Mouse (Mus musculus): Measurements from ENCODE around the gene Pea15a. TPM values are rescaled to one million over a fixed set of nuclear protein-coding genes. Genes with fewer than 3 reads are reported as not detected.
A peak's percentile ranks its signal among the peaks of the same experiment; 100 is the strongest.

The Pea15a gene
- polyA plus RNA-seq, 1 experiment from 2014 or later, result 489 TPM

- ATAC-seq (ENCODE audit: low FRiP score, low read depth), result no peak
- H3K4me2 ChIP-seq, result no peak overlapping the region
- peaks cover 4% of the 10 kb centered on the region; the same call in 1 of the 2 replicates for H3K4me1 ChIP-seq (replicated peaks)
- no peaks in the 10 kb centered on the region for H3K9me3 ChIP-seq
- peaks cover 10% of the 10 kb centered on the region for H3K36me3 ChIP-seq
- no peak overlapping the region for H3K4me3 ChIP-seq
- H3K27ac ChIP-seq (replicated peaks), result no peak overlapping the region
- 89% methylated on average over 1 of the region's 1 CpGs for WGBS
- H3K27me3 ChIP-seq, result no peaks in the 10 kb centered on the region
- no peak overlapping the region for H3K9ac ChIP-seq
Observed at GRCm38 (mm10) chr1:172162009-172162408, 44.6 kb downstream of the Pea15a start.

GRCm38 (mm10) chr1:172160508-172160907, 46.1 kb downstream of the Pea15a start:
- ATAC-seq (ENCODE audit: low FRiP score, low read depth), result no peak
- Histone ChIP-seq H3K36me3 (peaks cover 6% of the 10 kb centered on the region), H3K4me1 (replicated peaks) (peaks cover 4% of the 10 kb centered on the region; the same call in 1 of the 2 replicates), H3K9me3 (no peaks in the 10 kb centered on the region), H3K27me3 (no peaks in the 10 kb centered on the region), H3K9ac (no peak overlapping the region), H3K27ac (replicated peaks) (no peak overlapping the region), H3K4me2 (no peak overlapping the region), H3K4me3 (no peak overlapping the region)

DNA sequence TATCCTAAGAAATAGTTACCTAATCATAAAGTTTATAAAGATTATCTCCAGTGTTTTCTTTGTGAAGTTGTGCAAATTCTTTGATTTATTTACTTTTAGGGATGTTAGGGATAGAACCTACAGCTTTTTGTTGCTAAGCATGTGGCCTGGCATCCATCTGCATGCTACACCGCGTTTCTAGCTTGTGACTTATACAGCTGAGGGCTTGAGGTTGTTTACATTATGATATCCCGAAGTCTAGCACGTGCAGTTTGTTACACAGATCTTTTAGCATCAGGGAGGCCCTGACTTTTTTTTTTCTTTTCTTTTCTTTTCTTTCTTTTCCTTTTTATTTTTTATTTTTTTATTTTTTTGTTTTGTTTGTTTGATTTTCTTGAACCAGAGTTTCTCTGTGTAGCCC, 46.6 kb downstream of the Pea15a start:
- Histone ChIP-seq H3K36me3 (peaks cover 6% of the 10 kb centered on the region), H3K9me3 (no peaks in the 10 kb centered on the region), H3K27ac (replicated peaks) (no peak overlapping the region), H3K9ac (no peak overlapping the region), H3K4me1 (replicated peaks) (peaks cover 4% of the 10 kb centered on the region; the same call in 1 of the 2 replicates), H3K4me3 (no peak overlapping the region), H3K4me2 (no peak overlapping the region), H3K27me3 (no peaks in the 10 kb centered on the region)
- no peak for ATAC-seq (ENCODE audit: low FRiP score, low read depth)
- 73% methylated on average over 4 of the region's 4 CpGs for WGBS

- 95% methylated on average over 3 of the region's 3 CpGs for WGBS
Observed at GRCm38 (mm10) chr1:172155518-172155917, 51.1 kb downstream of the Pea15a start.

DNA sequence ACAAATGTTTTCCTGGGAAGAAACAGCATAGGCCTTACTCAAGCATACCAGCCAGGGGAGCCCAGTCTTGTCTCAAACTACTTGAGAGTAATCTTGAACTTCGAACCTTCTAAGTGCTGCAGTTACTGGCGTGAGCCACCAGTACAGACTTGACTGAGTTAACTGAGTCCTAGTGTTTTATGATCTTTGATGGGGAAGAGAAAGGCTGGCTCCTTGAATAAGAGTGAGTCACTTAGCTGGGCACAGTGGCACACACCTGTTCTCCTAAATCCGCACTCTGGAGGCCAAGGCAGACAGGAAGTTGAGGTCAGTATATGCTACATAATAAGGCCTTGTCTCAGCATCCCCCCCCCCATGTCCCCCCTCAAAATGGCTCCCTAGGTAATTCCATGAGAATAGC, 52.1 kb downstream of the Pea15a start:
- peaks cover 8% of the 10 kb centered on the region for H3K4me1 ChIP-seq (replicated peaks)
- 93% methylated on average over 3 of the region's 3 CpGs for WGBS
- H3K9me3 ChIP-seq, result no peaks in the 10 kb centered on the region
- H3K27me3 ChIP-seq, result no peaks in the 10 kb centered on the region
- H3K4me3 ChIP-seq, result no peak overlapping the region
- ATAC-seq (ENCODE audit: low FRiP score, low read depth), result no peak
- peaks cover 36% of the 10 kb centered on the region for H3K36me3 ChIP-seq
- H3K9ac ChIP-seq, result no peak overlapping the region
- H3K27ac ChIP-seq (replicated peaks), result no peak overlapping the region
- no peak overlapping the region for H3K4me2 ChIP-seq

More at GRCm38 (mm10) chr1:172155518-172155917, 51.1 kb downstream of the Pea15a start:
- Histone ChIP-seq H3K4me1 (replicated peaks) (no peaks in the 10 kb centered on the region), H3K36me3 (peaks cover 34% of the 10 kb centered on the region), H3K4me3 (no peak overlapping the region), H3K27ac (replicated peaks) (no peak overlapping the region), H3K9ac (no peak overlapping the region), H3K4me2 (no peak overlapping the region), H3K27me3 (no peaks in the 10 kb centered on the region), H3K9me3 (no peaks in the 10 kb centered on the region)
- no peak for ATAC-seq (ENCODE audit: low FRiP score, low read depth)

- Histone ChIP-seq H3K27me3 (no peaks in the 10 kb centered on the region), H3K4me2 (peak overlapping the region; percentile 66), H3K9ac (peak overlapping the region; percentile 85), H3K27ac (replicated peaks) (peak overlapping the region; percentile 89), H3K36me3 (peaks cover 26% of the 10 kb centered on the region), H3K9me3 (no peaks in the 10 kb centered on the region), H3K4me1 (replicated peaks) (peaks cover 21% of the 10 kb centered on the region), H3K4me3 (peak overlapping the region; percentile 75)
- WGBS, result 22% methylated on average over 19 of the region's 19 CpGs
- ATAC-seq (ENCODE audit: low FRiP score, low read depth), result no peak
Observed at GRCm38 (mm10) chr1:172148955-172149815, 57.4 kb downstream of the Pea15a start.

GRCm38 (mm10) chr1:172148279-172148954, 58.2 kb downstream of the Pea15a start:
- WGBS, result under 1% methylated on average over 40 of the region's 40 CpGs
- peaks cover 21% of the 10 kb centered on the region for H3K4me1 ChIP-seq (replicated peaks)
- H3K9me3 ChIP-seq, result no peaks in the 10 kb centered on the region
- peaks cover 19% of the 10 kb centered on the region; the same call in 1 of the 2 replicates for H3K36me3 ChIP-seq
- ATAC-seq (ENCODE audit: low FRiP score, low read depth), result peak; percentile 72
- peak overlapping the region; percentile 85 for H3K9ac ChIP-seq
- H3K27ac ChIP-seq (replicated peaks), result peak overlapping the region; percentile 89
- peak overlapping the region; percentile 66 for H3K4me2 ChIP-seq
- no peaks in the 10 kb centered on the region for H3K27me3 ChIP-seq
- peak overlapping the region; percentile 75 for H3K4me3 ChIP-seq

DNA sequence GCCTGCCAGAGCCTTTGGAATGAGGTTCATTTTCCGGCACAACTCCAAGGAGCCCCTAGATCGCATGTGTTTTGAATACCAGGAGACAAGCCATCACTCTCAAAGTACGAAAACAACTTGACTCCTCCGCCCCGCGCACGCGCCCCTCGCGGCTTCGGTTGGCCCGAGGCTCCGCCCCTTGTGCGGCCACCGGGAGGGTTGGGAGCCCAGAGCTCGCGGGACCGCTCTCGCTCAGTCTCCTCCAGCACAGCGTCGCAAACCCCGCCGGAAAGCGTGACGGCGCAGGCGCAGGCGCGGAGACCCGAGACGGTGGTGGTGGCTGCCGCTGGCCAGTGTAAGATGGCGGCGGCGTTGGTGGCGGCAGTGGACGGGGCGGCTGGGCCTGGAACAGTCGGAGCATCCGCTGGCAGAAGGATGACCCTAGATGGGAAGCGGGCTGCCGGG, 58.7 kb downstream of the Pea15a start, which contains the start of gene Dcaf8:
Gene Dcaf8 (plus strand): TSS at position 250 of the 444 bp plus-strand sequence.
- peak; percentile 99 for ATAC-seq (ENCODE audit: low FRiP score, low read depth)
- H3K27ac ChIP-seq (replicated peaks), result peak within 1 kb of the TSS; percentile 89

More for the DNA sequence above, 58.7 kb downstream of the Pea15a start, which contains the start of gene Dcaf8:
- peak within 1 kb of the TSS; percentile 66 for H3K4me2 ChIP-seq
- H3K9me3 ChIP-seq, result no peaks in the 10 kb centered on the region
- H3K9ac ChIP-seq, result peak within 1 kb of the TSS; percentile 85
- no peaks in the 10 kb centered on the region for H3K27me3 ChIP-seq
- 0% methylated on average over 42 of the region's 42 CpGs for WGBS
- peaks cover 16% of the 10 kb centered on the region; the same call in 1 of the 2 replicates for H3K36me3 ChIP-seq
- H3K4me3 ChIP-seq, result peak within 1 kb of the TSS; percentile 75
- peaks cover 21% of the 10 kb centered on the region for H3K4me1 ChIP-seq (replicated peaks)

Other genes with a start within 250 kb of the Pea15a start
- gene Vangl2, start 178.4 kb downstream of the Pea15a start, polyA plus RNA-seq (2015; fragmentation: Nextera tagmentation; extraction: Ambion mirVana), result 41.1 and 48.9 TPM in 2 replicates
- 3.6 and 4.8 TPM in 2 replicates for gene Nhlh1, start 149.2 kb downstream of the Pea15a start, polyA plus RNA-seq (2015; fragmentation: Nextera tagmentation; extraction: Ambion mirVana)
- gene Copa, start 124.3 kb downstream of the Pea15a start, polyA plus RNA-seq (2015; fragmentation: Nextera tagmentation; extraction: Ambion mirVana), result 183 and 190 TPM in 2 replicates
- gene Ncstn, start 124.0 kb downstream of the Pea15a start, polyA plus RNA-seq (2015; fragmentation: Nextera tagmentation; extraction: Ambion mirVana), result 109 and 114 TPM in 2 replicates
- 163 TPM in 2 replicates for gene Pex19, start 80.0 kb downstream of the Pea15a start, polyA plus RNA-seq (2015; fragmentation: Nextera tagmentation; extraction: Ambion mirVana)
- 84.6 and 85.8 TPM in 2 replicates for gene Dcaf8, start 58.7 kb downstream of the Pea15a start, polyA plus RNA-seq (2015; fragmentation: Nextera tagmentation; extraction: Ambion mirVana)
- gene Casq1, start 13.1 kb upstream of the Pea15a start, polyA plus RNA-seq (2015; fragmentation: Nextera tagmentation; extraction: Ambion mirVana), result 1.4 and 2.2 TPM in 2 replicates
- 0.05 and 0.06 TPM in 2 replicates for gene Atp1a4, start 51.6 kb upstream of the Pea15a start, polyA plus RNA-seq (2015; fragmentation: Nextera tagmentation; extraction: Ambion mirVana)
- 75.3 and 79.0 TPM in 2 replicates for gene Igsf8, start 54.8 kb upstream of the Pea15a start, polyA plus RNA-seq (2015; fragmentation: Nextera tagmentation; extraction: Ambion mirVana)
- gene Atp1a2, start 91.3 kb upstream of the Pea15a start, polyA plus RNA-seq (2015; fragmentation: Nextera tagmentation; extraction: Ambion mirVana), result 74.3 and 75.8 TPM in 2 replicates
- gene Kcnj9, start 122.5 kb upstream of the Pea15a start, polyA plus RNA-seq (2015; fragmentation: Nextera tagmentation; extraction: Ambion mirVana), result 4.1 and 4.3 TPM in 2 replicates
- 2.9 and 3.0 TPM in 2 replicates for gene Kcnj10, start 134.4 kb upstream of the Pea15a start, polyA plus RNA-seq (2015; fragmentation: Nextera tagmentation; extraction: Ambion mirVana)
- 3.8 and 3.9 TPM in 2 replicates for gene Pigm, start 169.7 kb upstream of the Pea15a start, polyA plus RNA-seq (2015; fragmentation: Nextera tagmentation; extraction: Ambion mirVana)

Data from hindbrain, embryonic 15.5 days (tissue).